Mouse (Mus musculus): Measurements from ENCODE around the gene Trim47. TPM values are rescaled to one million over a fixed set of nuclear protein-coding genes. Genes with fewer than 3 reads are reported as not detected.

The Trim47 gene
- polyA plus RNA-seq, 1 experiment = 27.6 TPM

- H3K4me1 ChIP-seq (replicated peaks; ENCODE audit: control insufficient read depth, insufficient read depth, low read length) = peaks cover 9% of the 10 kb centered on the region
- H3K36me3 ChIP-seq (ENCODE audit: control insufficient read depth, insufficient read depth, low read length) = peaks cover 18% of the 10 kb centered on the region
- TF ChIP-seq CTCF (IDR thresholded peaks at IDR 0.05; ENCODE audit: borderline replicate concordance, control insufficient read depth, extremely low read depth, insufficient read depth, low read length, poor library complexity) = peak; percentile 62
- TF ChIP-seq POLR2A (IDR thresholded peaks at IDR 0.05; ENCODE audit: control insufficient read depth, extremely low read depth, insufficient read depth, low read length, poor library complexity) = peak; percentile 84
- H3K27me3 ChIP-seq (ENCODE audit: control insufficient read depth, insufficient read depth, low read length) = no peaks in the 10 kb centered on the region
- 3% methylated on average over 40 of the region's 43 CpGs for WGBS
- H3K4me3 ChIP-seq (ENCODE audit: control insufficient read depth, insufficient read depth, low read length) = peak within 1 kb of the TSS; percentile 62
- peak; percentile 96 for DNase-seq
- peak within 1 kb of the TSS; percentile 74 for H3K27ac ChIP-seq (ENCODE audit: control insufficient read depth, insufficient read depth, low read length)
These were observed 40.5 kb downstream of the Trim47 start, which contains the start of gene Wbp2 for GRCm38 (mm10) chr11:116086258-116087193. Gene Wbp2 (minus strand): TSS chr11:116086995.

GRCm38 (mm10) chr11:116084166-116084565 lies 42.8 kb downstream of the Trim47 start:
- no peaks in the 10 kb centered on the region for H3K27me3 ChIP-seq (ENCODE audit: control insufficient read depth, insufficient read depth, low read length)
- WGBS = 94% methylated on average over 6 of the region's 6 CpGs
- no peak overlapping the region for H3K27ac ChIP-seq (ENCODE audit: control insufficient read depth, insufficient read depth, low read length)
- no peak for DNase-seq
- no peak overlapping the region for H3K4me3 ChIP-seq (ENCODE audit: control insufficient read depth, insufficient read depth, low read length)
- H3K4me1 ChIP-seq (replicated peaks; ENCODE audit: control insufficient read depth, insufficient read depth, low read length) = peaks cover 9% of the 10 kb centered on the region
- TF ChIP-seq CTCF (IDR thresholded peaks at IDR 0.05; ENCODE audit: borderline replicate concordance, control insufficient read depth, extremely low read depth, insufficient read depth, low read length, poor library complexity) = no peak
- no peak for TF ChIP-seq POLR2A (IDR thresholded peaks at IDR 0.05; ENCODE audit: control insufficient read depth, extremely low read depth, insufficient read depth, low read length, poor library complexity)
- H3K36me3 ChIP-seq (ENCODE audit: control insufficient read depth, insufficient read depth, low read length) = peaks cover 38% of the 10 kb centered on the region

DNA sequence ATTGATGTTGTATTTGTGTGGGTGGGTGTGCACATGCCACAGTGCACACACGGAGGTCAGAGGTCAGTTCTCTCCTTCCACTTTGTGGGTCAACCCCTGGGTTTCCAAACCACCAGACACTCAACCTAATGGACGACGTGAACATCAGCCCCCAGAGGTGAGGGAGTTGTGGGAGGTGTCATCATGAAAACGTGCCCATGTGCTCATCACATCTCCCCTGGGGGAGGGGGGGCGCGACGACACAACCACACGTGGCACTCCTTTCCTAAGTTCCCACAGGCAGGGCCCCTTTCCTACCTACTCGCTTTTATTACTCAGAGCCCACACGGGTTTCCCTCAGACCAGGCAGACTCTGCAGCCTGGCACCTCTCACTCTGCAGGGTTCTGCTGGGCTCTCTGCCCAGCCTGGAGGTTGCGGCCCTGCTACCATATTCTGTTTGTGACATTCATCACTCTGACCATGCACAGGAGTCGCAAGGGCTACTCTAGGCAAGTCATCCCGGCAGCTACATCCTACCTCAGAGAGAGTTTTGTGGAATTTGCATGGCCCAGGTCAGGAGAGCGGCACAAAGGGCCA lies 43.8 kb downstream of the Trim47 start:
- Histone ChIP-seq H3K4me3 (ENCODE audit: control insufficient read depth, insufficient read depth, low read length) (no peak overlapping the region), H3K4me1 (replicated peaks; ENCODE audit: control insufficient read depth, insufficient read depth, low read length) (peaks cover 13% of the 10 kb centered on the region), H3K36me3 (ENCODE audit: control insufficient read depth, insufficient read depth, low read length) (peaks cover 40% of the 10 kb centered on the region), H3K27ac (ENCODE audit: control insufficient read depth, insufficient read depth, low read length) (no peak overlapping the region), H3K27me3 (ENCODE audit: control insufficient read depth, insufficient read depth, low read length) (no peaks in the 10 kb centered on the region)
- no peak for DNase-seq
- no peak for TF ChIP-seq POLR2A (IDR thresholded peaks at IDR 0.05; ENCODE audit: control insufficient read depth, extremely low read depth, insufficient read depth, low read length, poor library complexity)
- TF ChIP-seq CTCF (IDR thresholded peaks at IDR 0.05; ENCODE audit: borderline replicate concordance, control insufficient read depth, extremely low read depth, insufficient read depth, low read length, poor library complexity) = no peak
- 95% methylated on average over 14 of the region's 14 CpGs for WGBS

DNA sequence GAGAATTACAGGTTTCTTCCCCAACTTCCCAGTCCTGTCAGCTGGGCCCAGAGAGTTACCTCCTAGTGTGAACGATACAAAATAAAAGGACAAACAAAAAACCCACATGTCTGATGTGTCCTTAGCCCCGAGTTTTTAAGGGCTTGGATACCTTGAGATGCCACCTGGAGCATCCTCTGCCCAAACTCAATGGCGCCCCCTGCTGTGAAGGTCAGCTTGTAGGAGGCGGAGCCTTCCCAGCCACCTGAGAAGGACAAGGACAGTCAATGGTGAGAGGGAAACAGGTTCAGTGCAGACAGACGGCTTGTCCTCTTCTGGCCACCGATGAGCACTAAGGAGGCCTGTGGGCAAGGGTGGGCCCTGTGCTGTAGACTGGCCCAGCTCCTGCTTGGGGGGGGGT lies 45.9 kb downstream of the Trim47 start:
- 79% methylated on average over 6 of the region's 6 CpGs for WGBS
- H3K27ac ChIP-seq (ENCODE audit: control insufficient read depth, insufficient read depth, low read length) = no peak overlapping the region
- no peaks in the 10 kb centered on the region for H3K27me3 ChIP-seq (ENCODE audit: control insufficient read depth, insufficient read depth, low read length)
- peaks cover 30% of the 10 kb centered on the region for H3K4me1 ChIP-seq (replicated peaks; ENCODE audit: control insufficient read depth, insufficient read depth, low read length)
- H3K4me3 ChIP-seq (ENCODE audit: control insufficient read depth, insufficient read depth, low read length) = no peak overlapping the region
- DNase-seq = peak; percentile 82
- TF ChIP-seq CTCF (IDR thresholded peaks at IDR 0.05; ENCODE audit: borderline replicate concordance, control insufficient read depth, extremely low read depth, insufficient read depth, low read length, poor library complexity) (peak; percentile 67; the same call in 1 of the 2 replicates), POLR2A (IDR thresholded peaks at IDR 0.05; ENCODE audit: control insufficient read depth, extremely low read depth, insufficient read depth, low read length, poor library complexity) (no peak)
- peaks cover 40% of the 10 kb centered on the region for H3K36me3 ChIP-seq (ENCODE audit: control insufficient read depth, insufficient read depth, low read length)

GRCm38 (mm10) chr11:116079511-116079910 lies 47.5 kb downstream of the Trim47 start:
- 85% methylated on average over 10 of the region's 10 CpGs for WGBS
- Histone ChIP-seq H3K4me3 (ENCODE audit: control insufficient read depth, insufficient read depth, low read length) (no peak overlapping the region), H3K36me3 (ENCODE audit: control insufficient read depth, insufficient read depth, low read length) (peaks cover 40% of the 10 kb centered on the region), H3K27ac (ENCODE audit: control insufficient read depth, insufficient read depth, low read length) (no peak overlapping the region), H3K4me1 (replicated peaks; ENCODE audit: control insufficient read depth, insufficient read depth, low read length) (peaks cover 30% of the 10 kb centered on the region), H3K27me3 (ENCODE audit: control insufficient read depth, insufficient read depth, low read length) (no peaks in the 10 kb centered on the region)
- no peak for DNase-seq
- TF ChIP-seq CTCF (IDR thresholded peaks at IDR 0.05; ENCODE audit: borderline replicate concordance, control insufficient read depth, extremely low read depth, insufficient read depth, low read length, poor library complexity) = no peak
- TF ChIP-seq POLR2A (IDR thresholded peaks at IDR 0.05; ENCODE audit: control insufficient read depth, extremely low read depth, insufficient read depth, low read length, poor library complexity) = no peak

GRCm38 (mm10) chr11:116078676-116079320 lies 48.2 kb downstream of the Trim47 start:
- no peaks in the 10 kb centered on the region for H3K27me3 ChIP-seq (ENCODE audit: control insufficient read depth, insufficient read depth, low read length)
- no peak overlapping the region for H3K4me3 ChIP-seq (ENCODE audit: control insufficient read depth, insufficient read depth, low read length)
- H3K36me3 ChIP-seq (ENCODE audit: control insufficient read depth, insufficient read depth, low read length) = peaks cover 40% of the 10 kb centered on the region
- H3K27ac ChIP-seq (ENCODE audit: control insufficient read depth, insufficient read depth, low read length) = peak overlapping the region; percentile 82
- WGBS = 74% methylated on average over 10 of the region's 10 CpGs
- TF ChIP-seq CTCF (IDR thresholded peaks at IDR 0.05; ENCODE audit: borderline replicate concordance, control insufficient read depth, extremely low read depth, insufficient read depth, low read length, poor library complexity) (no peak), POLR2A (IDR thresholded peaks at IDR 0.05; ENCODE audit: control insufficient read depth, extremely low read depth, insufficient read depth, low read length, poor library complexity) (no peak)
- peak; percentile 27 for DNase-seq
- H3K4me1 ChIP-seq (replicated peaks; ENCODE audit: control insufficient read depth, insufficient read depth, low read length) = peaks cover 30% of the 10 kb centered on the region

Measured in thymus, adult 2 months (tissue).